Mouse (Mus musculus) cerebellum, adult 2 months (tissue): ENCODE measurements at regions not wholly inside any gene's neighbourhood (a gene's known extent, or its start where the extent isn't known, plus 50 kb on each side); places are given as distances from the start of the nearest gene placed in this dataset.

Experiments
- CTCF ChIP-seq: fragments of 200-500 bp; IDR thresholded peaks from 2 replicates; pipeline ENCODE4 v1.5.1; 2011; ENCODE audit warnings: low read depth, mild to moderate bottlenecking, control low read depth, low read length, moderate library complexity, borderline replicate concordance; ENCODE audit not compliant: insufficient read depth
- POLR2A ChIP-seq: fragments of 200-500 bp; IDR thresholded peaks from 2 replicates; pipeline ENCODE4 v1.6.1; 2011; ENCODE audit warnings: low read length, control low read depth, borderline replicate concordance; ENCODE audit not compliant: insufficient read depth

DNA sequence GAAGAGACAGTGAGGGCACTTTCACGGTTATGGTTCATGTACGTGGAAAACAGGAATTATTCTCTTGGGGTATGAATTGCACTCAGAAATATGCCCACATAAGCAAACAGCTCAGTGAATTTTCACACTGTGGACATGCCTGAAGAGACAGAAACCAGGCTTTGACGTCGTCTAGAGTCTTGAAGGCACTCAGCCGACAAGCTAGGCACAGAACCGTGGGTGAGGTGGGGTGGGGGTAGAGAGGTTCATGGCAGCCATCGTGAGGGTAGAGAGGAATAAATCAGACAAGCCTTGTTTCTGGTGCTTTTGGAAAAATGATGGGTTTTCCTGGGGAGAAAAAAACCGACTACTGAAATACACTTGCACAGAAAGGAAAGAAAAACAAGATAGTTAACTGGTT lies 179.0 kb upstream of the Gmds start:
- TF ChIP-seq POLR2A = no peak
- no peak for TF ChIP-seq CTCF
